Mouse (Mus musculus): ENCODE data around the gene Gm7075. TPM values are rescaled to one million over a fixed set of nuclear protein-coding genes. Genes with fewer than 3 reads are reported as not detected.
"Not testable (repeated sequence)": the region's sequence is repeated elsewhere in the genome, so short reads cannot be mapped to it uniquely, and the experiment has no call there.

Gm7075 gene
- not detected in 2 replicates for polyA plus RNA-seq (2016; fragmentation: Nextera tagmentation; extraction: Ambion mirVana)

DNA sequence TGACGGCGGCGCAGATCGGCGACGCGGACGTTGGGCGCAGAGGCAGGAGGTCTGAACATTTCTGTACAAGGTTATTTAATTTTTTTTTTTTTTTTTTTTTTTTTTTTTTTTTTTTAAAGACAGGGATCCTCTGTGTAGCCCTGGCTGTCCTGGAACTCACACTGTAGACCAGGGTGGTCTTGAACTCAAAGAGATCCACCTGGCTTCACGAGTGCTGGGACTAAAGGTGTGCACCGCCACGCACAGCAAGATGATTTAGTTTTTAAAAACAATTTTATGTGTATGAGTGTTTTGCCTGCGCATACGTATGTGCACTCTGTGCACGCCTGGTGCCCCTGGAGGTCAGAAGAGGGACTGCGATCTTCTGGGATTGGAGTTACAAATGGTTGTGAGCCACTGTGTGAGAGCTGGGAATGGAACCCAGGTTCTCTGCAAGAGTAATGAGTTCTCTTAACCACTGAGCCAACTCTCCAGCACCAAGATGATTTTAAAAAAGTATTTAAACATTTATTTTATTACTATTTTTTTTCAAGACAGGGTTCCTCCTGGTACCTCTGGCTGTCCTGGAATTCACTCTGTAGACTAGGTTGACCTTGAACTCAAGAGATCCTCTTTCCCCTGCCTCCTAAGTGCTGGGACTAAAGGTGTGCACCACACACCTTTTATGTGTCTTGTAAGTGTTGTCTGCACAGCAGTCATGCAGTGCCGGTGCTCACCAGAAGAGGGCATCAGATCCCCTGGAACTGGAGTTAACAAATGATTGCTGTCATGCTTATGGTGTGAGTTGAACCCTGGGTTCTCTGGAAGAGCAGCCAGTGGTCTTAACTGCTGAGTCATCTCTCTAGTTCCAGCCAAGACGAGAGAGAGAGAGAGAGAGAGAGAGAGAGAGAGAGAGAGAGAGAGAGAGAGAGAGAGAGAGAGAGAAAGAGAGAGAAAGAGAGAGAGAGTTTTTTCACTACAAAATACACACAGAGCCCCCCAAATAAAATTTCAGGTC is at the start of gene Gm7075:
Gene Gm7075, minus strand, starts transcription at position 51 of the 997 bp plus-strand sequence.
- H3K4me3 ChIP-seq, result no peak within 1 kb of the TSS
- no peak within 1 kb of the TSS for H3K27ac ChIP-seq (replicated peaks)
- H3K9me3 ChIP-seq, result no peaks in the 10 kb centered on the region
- peak; percentile 65 for DNase-seq (ENCODE audit: low spot score)
- whole genome bisulfite sequencing, result 87% methylated on average over 18 of the region's 18 CpGs
- no peaks in the 10 kb centered on the region for H3K36me3 ChIP-seq (replicated peaks)
- H3K27me3 ChIP-seq (replicated peaks; ENCODE audit: low read depth, poor library complexity, severe bottlenecking), result no peaks in the 10 kb centered on the region
- H3K4me1 ChIP-seq, result peaks cover 4% of the 10 kb centered on the region; the same call in 1 of the 2 replicates

DNA sequence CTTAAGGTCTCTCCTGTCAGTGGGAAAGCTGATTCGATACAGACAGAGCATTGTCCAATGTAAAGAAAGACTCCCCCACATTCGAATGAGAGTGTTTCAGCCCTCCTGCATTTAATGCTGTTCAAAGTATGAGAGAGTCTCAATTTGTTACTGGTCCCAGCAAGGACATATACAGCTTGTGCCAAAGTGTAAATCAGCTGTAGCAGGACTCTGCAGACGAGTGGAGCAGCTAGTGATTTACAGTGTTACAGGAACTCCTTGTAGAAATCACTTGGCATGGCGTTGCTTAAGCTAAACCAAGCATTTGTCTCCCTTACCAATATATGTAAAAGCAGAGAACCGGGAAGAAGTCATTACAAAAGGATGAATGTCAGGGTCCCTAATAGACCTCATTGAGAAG is 39.3 kb upstream of the Gm7075 start:
- 77% methylated on average over 5 of the region's 5 CpGs for WGBS
- H3K27me3 ChIP-seq (replicated peaks; ENCODE audit: low read depth, poor library complexity, severe bottlenecking), result no peaks in the 10 kb centered on the region
- H3K9me3 ChIP-seq, result no peaks in the 10 kb centered on the region
- DNase-seq (ENCODE audit: low spot score), result no peak
- no peak overlapping the region for H3K4me3 ChIP-seq
- no peaks in the 10 kb centered on the region for H3K36me3 ChIP-seq (replicated peaks)
- H3K27ac ChIP-seq (replicated peaks), result no peak overlapping the region
- H3K4me1 ChIP-seq, result no peaks in the 10 kb centered on the region

DNA sequence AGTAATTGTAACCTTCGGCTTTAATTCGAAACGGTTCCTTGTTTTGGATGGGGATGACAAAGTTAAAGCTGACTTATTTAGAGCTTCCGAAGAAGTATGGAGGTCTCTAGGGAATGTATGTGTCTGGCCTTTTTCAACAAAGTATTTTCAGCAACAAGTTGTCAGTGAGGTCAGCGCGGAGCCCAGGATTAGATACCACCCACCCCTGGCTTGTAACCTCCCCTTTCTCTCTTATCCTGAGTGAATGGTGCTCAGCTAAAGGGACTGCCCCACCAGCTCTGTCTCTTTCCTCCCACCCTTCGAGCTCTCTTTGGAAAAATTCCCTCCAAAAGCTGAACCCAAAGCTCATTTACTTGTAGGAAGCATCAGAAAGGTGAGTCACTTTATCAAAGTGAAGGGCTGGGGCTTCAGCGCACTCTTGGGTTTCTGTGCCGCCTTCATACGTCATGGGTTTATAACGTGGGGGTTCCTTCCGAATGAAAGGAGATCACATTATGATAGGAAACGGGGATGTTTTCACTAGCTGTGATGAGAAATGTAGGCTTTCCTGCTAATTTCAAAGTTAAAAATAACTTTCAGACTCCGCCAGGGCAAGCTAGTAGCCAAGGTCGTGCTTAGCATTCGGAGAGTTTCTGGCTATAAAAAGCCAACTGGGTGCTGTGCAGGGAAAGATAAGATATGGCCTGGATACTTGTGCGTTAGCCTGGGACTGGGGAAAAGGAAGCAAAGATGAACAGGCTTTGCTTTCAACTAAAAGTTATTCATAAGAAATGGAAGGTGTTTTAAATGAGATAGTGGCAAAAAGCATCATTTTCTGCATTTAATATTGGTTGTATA is 35.9 kb upstream of the Gm7075 start:
- Histone ChIP-seq H3K36me3 (replicated peaks) (no peaks in the 10 kb centered on the region), H3K27me3 (replicated peaks; ENCODE audit: low read depth, poor library complexity, severe bottlenecking) (no peaks in the 10 kb centered on the region), H3K9me3 (no peaks in the 10 kb centered on the region), H3K27ac (replicated peaks) (no peak overlapping the region), H3K4me3 (no peak overlapping the region), H3K4me1 (no peaks in the 10 kb centered on the region)
- no peak for DNase-seq (ENCODE audit: low spot score)
- WGBS, result 87% methylated on average over 17 of the region's 17 CpGs

DNA sequence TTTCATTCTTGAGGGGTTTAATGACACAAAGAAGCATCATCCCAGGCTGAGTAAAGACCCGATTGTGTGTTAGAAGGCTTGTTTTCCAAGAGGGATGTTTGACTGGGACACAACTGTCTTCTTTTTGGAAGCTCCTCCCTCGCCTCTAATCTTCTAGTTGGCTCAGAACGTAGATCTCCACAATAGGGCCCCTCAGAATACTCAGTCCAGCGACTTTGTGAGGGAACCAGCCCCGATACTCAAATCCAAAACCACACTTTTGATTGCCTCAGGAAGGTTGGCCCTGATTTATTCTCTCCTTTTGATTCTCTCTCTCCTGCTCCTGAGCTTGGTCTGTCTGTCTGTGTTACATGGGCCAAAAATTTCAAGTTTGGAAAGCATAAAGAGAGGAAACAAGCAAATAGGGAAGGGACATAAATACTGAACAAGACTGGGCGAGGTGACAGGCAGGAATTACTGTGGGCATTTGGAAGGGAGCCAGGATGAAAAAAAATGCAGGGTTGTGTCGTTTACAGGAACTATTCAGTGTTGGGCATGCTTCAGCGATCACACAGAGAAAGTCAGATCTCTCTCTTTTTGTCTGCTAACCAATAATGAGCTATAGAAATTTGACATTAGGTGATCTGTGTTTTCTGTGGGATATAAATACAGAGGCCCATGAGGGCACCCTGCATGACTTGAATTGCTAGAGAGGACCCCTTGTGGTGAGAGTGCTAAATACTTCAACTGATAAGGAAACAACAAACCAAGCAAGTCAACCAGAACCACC is 33.7 kb upstream of the Gm7075 start:
- 64% methylated on average over 8 of the region's 8 CpGs for WGBS
- H3K4me1 ChIP-seq, result no peaks in the 10 kb centered on the region
- H3K9me3 ChIP-seq, result no peaks in the 10 kb centered on the region
- no peak overlapping the region for H3K27ac ChIP-seq (replicated peaks)
- no peak for DNase-seq (ENCODE audit: low spot score)
- H3K27me3 ChIP-seq (replicated peaks; ENCODE audit: low read depth, poor library complexity, severe bottlenecking), result no peaks in the 10 kb centered on the region
- no peak overlapping the region for H3K4me3 ChIP-seq
- H3K36me3 ChIP-seq (replicated peaks), result no peaks in the 10 kb centered on the region

DNA sequence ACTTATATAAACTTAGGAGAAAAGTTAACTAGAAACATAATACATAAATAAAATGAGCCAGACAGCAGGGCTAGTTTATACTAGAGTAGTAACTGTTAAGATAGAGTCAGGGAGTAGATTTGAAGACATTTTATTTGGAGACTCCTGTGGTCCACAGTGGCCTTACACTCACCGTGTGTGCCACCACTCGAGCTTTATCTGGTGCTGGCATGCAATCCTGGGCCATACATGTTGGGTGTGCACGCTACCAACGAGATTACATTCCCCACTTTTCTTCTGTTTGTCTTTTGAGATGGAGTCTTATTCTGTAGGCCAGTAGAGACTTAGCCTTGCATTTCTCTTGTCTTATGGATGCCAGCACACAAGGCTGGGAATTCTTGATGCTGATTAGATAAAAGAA is 32.3 kb upstream of the Gm7075 start:
- no peak overlapping the region for H3K27ac ChIP-seq (replicated peaks)
- 87% methylated on average over 4 of the region's 4 CpGs for WGBS
- H3K4me1 ChIP-seq, result no peaks in the 10 kb centered on the region
- no peak overlapping the region for H3K4me3 ChIP-seq
- DNase-seq (ENCODE audit: low spot score), result no peak
- no peaks in the 10 kb centered on the region for H3K9me3 ChIP-seq
- no peaks in the 10 kb centered on the region for H3K36me3 ChIP-seq (replicated peaks)
- H3K27me3 ChIP-seq (replicated peaks; ENCODE audit: low read depth, poor library complexity, severe bottlenecking), result no peaks in the 10 kb centered on the region

DNA sequence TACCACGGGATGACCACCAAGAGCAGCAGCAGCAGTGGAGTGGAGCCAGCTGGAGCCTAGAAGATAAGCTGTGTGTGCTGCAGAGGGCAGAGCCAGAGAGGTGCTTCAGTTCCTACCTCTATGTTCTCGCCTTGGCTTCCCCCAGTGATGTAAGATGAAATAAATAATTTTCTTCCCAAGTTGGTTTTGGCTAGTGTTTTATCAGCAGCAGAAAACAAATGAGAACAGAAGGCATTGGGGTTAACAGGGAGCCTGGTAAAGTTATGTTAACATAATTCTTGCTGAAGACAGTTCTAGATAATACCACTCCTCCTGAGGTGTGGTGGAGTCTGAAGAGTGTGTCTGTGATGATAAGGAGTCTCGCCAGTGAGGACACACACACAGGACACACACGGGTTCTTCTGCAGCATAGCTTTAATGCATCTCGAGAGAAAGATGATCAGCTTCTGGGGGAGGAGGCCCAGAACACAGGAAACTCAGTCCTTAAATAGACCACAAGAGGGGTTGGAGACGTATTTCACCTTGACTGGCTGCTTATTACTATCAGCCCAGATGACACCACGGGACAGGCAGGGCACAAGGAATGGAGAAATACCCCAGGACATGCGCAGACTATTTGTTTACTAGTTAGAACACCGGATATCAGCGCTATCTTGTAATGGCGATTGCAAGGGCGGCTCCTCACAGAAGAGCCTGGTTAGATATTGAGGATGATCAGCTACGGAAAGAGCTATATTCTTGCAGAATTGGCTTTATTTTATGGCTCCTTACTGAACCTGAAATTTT is 23.2 kb upstream of the Gm7075 start:
- WGBS, result 88% methylated on average over 13 of the region's 13 CpGs
- not testable (repeated sequence) for H3K27ac ChIP-seq (replicated peaks); DNase-seq (ENCODE audit: low spot score); H3K27me3 ChIP-seq (replicated peaks; ENCODE audit: low read depth, poor library complexity, severe bottlenecking); H3K9me3 ChIP-seq; H3K36me3 ChIP-seq (replicated peaks); H3K4me3 ChIP-seq; H3K4me1 ChIP-seq

DNA sequence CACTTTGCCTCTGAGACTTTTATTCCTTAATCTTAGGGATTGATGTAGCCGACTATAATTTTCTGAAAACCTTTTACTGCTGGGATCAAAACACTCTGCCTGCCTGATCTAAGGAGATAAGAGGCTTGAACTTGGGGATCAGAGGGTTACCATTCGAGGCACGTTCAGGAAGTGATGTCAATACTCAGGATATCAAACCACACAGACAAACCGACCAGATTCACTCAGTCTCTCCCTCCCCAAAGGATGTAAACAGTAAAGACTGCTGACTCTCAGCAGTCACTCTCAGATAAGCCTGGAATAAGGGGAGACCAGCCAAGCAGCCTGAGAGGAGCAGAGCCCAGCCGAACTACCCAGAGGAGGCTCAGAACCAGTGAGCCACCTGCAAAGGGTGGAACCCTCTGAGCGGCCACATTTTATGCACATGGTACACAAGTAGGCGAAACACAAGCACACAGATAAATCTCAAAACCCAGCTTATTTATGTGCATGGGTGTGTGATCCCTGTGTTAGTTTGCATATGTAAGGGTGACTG is 18.2 kb upstream of the Gm7075 start:
- no peak overlapping the region for H3K4me3 ChIP-seq
- no peaks in the 10 kb centered on the region for H3K27me3 ChIP-seq (replicated peaks; ENCODE audit: low read depth, poor library complexity, severe bottlenecking)
- WGBS, result 73% methylated on average over 7 of the region's 7 CpGs
- H3K9me3 ChIP-seq, result no peaks in the 10 kb centered on the region
- no peak for DNase-seq (ENCODE audit: low spot score)
- no peaks in the 10 kb centered on the region for H3K36me3 ChIP-seq (replicated peaks)
- H3K27ac ChIP-seq (replicated peaks), result no peak overlapping the region
- no peaks in the 10 kb centered on the region for H3K4me1 ChIP-seq

DNA sequence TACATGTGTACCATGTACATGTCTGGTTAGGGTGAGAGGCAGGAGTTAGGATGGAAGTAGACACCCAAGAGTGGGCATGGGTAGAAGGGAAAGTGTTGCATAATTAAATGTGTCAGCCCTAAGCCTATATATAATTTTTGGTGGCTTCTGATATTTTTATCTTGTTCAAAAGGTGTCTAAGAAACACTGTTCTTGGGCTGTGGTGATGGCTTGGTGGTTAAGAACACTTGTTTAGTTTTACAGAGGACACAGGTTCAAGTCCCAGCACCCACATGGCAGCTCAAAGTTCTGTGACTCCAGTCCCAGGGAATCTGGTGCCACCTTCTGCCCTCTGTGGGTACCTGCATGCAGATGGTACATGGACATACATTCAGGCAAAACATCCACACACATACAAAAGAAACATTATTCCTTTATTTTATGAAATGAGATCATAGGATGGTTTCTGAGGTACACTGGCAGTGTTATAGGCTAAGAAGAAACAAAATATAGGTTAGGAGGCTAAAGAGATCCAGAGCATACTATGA is 17.2 kb upstream of the Gm7075 start:
- Histone ChIP-seq H3K36me3 (replicated peaks) (no peaks in the 10 kb centered on the region), H3K4me1 (no peaks in the 10 kb centered on the region), H3K27ac (replicated peaks) (no peak overlapping the region), H3K9me3 (no peaks in the 10 kb centered on the region), H3K27me3 (replicated peaks; ENCODE audit: low read depth, poor library complexity, severe bottlenecking) (no peaks in the 10 kb centered on the region), H3K4me3 (no peak overlapping the region)
- DNase-seq (ENCODE audit: low spot score), result no peak

DNA sequence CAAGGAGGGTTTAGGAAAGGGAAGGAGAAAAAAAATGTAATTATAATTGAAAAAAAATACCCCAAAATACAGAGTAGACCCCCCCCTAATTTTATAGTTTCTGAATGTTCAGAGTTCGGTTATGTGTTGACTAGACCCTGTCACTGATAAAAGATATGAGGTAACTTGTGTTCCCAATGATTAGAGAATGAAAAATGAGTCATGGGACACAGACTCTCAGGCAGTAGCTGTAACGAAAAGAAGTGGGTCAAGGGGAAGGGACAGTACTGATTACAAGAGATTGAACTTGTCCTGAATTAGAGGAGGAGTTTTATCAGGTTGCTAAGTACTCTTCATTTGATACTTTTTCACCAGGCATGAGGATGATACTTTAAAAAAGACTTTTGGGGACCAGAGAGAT is 11.3 kb upstream of the Gm7075 start:
- WGBS, result 87% methylated on average over 2 of the region's 2 CpGs
- no peak overlapping the region for H3K4me3 ChIP-seq
- peaks cover 6% of the 10 kb centered on the region; the same call in 1 of the 2 replicates for H3K4me1 ChIP-seq
- DNase-seq (ENCODE audit: low spot score), result no peak
- H3K27me3 ChIP-seq (replicated peaks; ENCODE audit: low read depth, poor library complexity, severe bottlenecking), result no peaks in the 10 kb centered on the region
- no peaks in the 10 kb centered on the region for H3K36me3 ChIP-seq (replicated peaks)
- no peaks in the 10 kb centered on the region for H3K9me3 ChIP-seq
- H3K27ac ChIP-seq (replicated peaks), result no peak overlapping the region

DNA sequence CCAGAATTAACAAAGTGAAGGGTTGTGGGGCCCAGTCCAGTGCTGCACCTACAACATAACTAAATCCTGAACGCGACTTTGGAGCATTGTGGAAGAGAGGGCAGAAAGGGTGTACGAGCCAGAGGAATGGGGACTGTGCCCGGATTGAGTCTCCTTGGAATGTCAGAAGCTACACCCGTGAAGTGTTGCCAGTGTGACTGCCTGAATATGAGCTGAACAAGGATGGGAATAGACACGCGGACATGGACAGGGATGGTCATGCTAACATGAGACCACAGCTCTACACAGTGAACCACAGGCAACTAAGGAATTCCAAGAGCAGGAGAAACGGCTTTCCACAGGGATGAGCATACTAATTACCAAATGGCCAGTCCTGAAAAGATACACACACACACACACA is 10.5 kb upstream of the Gm7075 start:
- Histone ChIP-seq H3K9me3 (no peaks in the 10 kb centered on the region), H3K36me3 (replicated peaks) (no peaks in the 10 kb centered on the region), H3K4me1 (peaks cover 8% of the 10 kb centered on the region), H3K27ac (replicated peaks) (no peak overlapping the region), H3K4me3 (no peak overlapping the region), H3K27me3 (replicated peaks; ENCODE audit: low read depth, poor library complexity, severe bottlenecking) (no peaks in the 10 kb centered on the region)
- no peak for DNase-seq (ENCODE audit: low spot score)
- WGBS, result 90% methylated on average over 8 of the region's 8 CpGs

DNA sequence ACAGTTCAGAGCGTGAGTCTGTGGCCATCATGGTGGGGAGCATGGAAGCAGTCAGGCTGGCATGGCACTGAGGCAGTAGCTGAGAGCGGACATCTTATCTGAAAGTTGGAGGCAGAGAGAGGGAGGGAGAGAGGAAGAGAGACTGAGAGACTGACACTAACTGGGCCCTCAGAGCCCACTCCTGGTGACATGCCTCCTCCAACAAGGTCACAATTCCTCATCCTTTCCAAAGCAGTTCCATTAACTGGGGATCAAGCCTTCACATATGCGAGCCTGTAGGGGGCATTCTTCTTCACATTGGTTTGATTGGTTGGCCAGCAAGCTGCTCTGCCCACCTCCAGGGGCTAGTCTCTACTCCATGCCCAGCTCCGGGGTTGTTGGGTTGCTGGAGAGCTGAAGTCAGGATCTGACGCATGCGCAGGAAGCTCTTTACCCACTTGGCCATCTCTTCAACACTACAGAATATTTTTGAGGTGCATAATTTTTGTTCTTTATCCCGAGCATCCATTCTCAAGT is 9.7 kb upstream of the Gm7075 start:
- Histone ChIP-seq H3K4me3 (no peak overlapping the region), H3K27ac (replicated peaks) (no peak overlapping the region), H3K4me1 (peaks cover 13% of the 10 kb centered on the region), H3K27me3 (replicated peaks; ENCODE audit: low read depth, poor library complexity, severe bottlenecking) (no peaks in the 10 kb centered on the region), H3K36me3 (replicated peaks) (no peaks in the 10 kb centered on the region), H3K9me3 (no peaks in the 10 kb centered on the region)
- DNase-seq (ENCODE audit: low spot score), result no peak
- WGBS, result 90% methylated on average over 7 of the region's 7 CpGs

Measured in embryonic facial prominence, embryonic 10.5 days (tissue).